Mouse (Mus musculus): Measurements from ENCODE around the gene Trp53i11. TPM values are rescaled to one million over a fixed set of nuclear protein-coding genes. Genes with fewer than 3 reads are reported as not detected.
A peak's percentile ranks its signal among the peaks of the same experiment; 100 is the strongest.

Trp53i11 gene
- total RNA-seq (2021), result 52.6 and 75.8 TPM in 2 replicates
- long read RNA-seq, transcript Trp53i11-202 (8 exons, 2,703 nt), result minor isoform, 11 of 73 reads
- long read RNA-seq, transcript Trp53i11-201 (8 exons, 2,654 nt), result major isoform, 16 of 73 reads
- long read RNA-seq, partial matches to known transcripts, result 21 of 73 reads
- long read RNA-seq, other reads (novel, unspliced or antisense), result 25 of 73 reads

GRCm38 (mm10) chr2:93187323-93187996, at the start of gene Trp53i11:
TSS of gene Trp53i11 (plus strand) at chr2:93187548.
- peak; percentile 94 for DNase-seq

DNA sequence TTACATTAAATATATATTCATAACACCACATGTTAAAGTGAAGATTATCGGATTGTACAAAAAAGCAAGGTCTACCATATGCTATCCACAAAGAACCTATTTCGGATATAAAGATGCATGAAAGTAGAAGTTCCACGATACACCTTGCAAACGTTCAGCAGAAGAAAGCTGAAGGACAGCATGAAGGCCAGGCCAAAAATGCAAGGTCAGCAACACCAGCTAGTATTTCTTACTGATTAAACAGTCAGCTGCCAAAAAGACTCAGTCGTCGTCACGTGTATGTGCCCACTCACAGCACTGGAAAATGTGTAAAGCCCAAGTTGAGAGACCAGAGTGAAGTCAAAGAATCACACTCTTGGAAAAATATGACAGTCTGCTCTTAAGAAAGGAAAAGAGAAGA, 47.9 kb upstream of the Trp53i11 start:
- no peak for DNase-seq

DNA sequence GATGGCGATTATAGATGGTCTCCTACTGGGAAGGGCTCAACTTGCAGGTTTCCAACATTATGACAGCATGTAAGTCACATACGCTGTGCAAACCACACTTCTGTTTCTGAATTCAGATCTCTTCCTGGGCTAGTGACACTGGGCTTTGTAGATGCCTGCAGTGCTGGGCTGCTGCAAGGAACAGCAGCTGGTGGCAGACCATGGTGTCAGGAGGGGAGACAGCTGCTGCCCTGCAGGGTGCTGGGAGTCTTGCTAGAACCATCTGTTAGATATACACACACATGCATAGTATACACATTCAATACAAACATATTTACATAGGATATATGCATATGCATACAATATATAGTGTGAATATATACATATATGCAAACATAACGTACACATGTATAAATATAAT, 46.0 kb upstream of the Trp53i11 start:
- DNase-seq, result no peak

DNA sequence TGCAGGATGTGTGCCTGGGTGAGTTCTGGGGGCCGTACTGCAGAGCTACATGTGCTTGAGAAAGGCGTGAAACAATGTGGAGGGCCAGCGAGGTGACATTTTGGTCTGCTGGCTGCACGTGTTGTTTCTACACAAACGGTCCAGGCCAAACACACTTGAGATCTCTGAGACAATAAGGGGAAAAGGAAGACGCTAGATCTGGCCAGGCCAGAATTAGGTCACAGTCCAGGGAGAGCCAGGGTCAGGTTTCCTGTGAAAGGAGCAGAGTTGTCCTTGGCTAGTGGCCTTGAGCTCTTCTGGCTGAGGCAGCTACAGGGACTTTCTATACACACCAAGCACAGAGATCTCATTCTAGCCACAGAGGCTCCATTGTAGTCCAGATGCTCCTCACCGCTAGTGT, 44.7 kb upstream of the Trp53i11 start:
- peak; percentile 43 for DNase-seq

DNA sequence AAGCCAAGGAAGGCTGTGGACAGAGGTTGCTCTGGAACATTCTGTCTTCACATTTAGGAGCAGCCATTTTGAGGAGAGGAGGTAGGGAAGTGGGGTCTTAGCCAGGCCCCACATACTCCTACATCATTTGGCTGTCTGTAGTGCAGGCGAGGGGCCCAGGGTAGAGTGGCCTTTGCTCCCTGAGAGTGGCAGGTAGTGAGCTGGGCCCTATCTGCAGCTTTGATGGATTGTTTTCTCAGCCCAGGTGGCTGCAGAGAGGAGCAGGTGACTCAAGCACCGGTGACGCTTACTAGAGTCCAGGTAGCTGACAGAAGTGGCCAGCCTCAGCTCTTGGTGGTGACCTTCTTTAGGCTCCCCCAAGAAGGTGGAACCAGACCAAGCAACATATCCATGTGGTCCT, 43.2 kb upstream of the Trp53i11 start:
- DNase-seq, result no peak

GRCm38 (mm10) chr2:93150009-93150408, 37.3 kb upstream of the Trp53i11 start:
- no peak for DNase-seq

DNA sequence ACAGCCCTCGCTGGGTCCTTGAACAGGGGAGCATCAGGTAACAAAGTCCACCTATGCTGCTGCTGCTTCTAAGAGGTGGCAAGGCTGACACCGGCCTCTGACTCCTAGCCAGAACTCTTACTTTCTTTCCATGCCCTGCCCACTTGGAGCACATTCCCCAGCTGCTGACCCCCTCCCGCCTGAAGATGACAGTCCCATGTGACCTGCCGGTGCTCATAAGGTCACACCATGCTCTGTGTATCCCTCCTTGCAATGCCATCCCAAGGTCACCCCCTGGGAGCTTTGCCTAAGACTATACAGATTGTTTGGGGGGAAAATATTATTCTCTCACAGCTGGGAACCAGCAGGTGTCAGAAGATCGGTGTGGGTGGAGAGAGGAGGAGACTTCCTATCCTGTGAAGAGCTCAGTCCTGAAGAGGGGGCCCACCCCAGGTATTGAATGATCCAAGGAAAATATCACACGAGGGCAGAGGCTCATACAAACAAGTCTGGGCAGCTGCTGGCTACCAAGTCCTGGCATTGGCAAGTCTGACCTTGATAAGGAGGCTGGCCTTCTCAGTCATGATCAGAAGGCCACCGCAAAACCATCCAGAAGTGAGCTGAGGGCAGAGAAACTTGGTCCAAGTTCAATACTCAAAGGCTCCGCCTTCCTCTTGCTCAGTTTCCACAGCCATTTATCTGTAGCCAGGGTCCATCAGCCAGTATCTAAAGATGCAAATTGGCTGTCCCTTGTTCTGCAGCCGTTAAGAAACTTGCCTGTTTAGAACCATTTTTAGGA, 36.5 kb upstream of the Trp53i11 start:
- DNase-seq, result no peak

- DNase-seq, result no peak
These were observed 35.2 kb upstream of the Trp53i11 start for GRCm38 (mm10) chr2:93152191-93152601.

GRCm38 (mm10) chr2:93152883-93153491, 34.4 kb upstream of the Trp53i11 start:
- DNase-seq, result peak; percentile 49

GRCm38 (mm10) chr2:93153833-93154232, 33.5 kb upstream of the Trp53i11 start:
- no peak for DNase-seq

DNA sequence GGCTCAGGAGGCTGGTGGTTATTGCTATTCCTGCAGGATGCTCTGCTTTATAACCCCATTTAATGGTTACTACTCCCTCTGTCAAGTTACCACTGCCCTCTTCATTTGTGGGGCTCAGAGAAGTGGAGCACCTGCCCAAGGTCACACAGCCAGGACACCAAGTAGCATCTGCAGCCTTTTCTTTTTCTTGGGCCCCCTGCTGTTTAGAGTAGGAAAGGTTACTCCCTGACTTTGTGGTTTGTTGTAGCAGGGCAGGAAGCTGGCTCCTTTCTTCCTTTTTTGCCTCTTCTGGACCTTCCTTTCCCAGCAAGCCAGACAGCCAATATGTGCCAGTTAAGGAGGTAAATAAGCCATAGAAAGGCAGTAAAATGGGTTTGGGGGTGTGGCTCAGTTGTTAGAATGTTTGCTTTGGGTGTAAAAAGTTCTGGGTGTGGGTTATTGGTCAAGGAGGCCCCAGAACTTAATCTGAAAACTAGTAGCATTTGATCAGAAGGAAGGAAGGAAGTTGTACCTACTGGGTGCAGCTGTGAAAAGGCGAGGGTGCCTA, 32.8 kb upstream of the Trp53i11 start:
- DNase-seq, result no peak

DNA sequence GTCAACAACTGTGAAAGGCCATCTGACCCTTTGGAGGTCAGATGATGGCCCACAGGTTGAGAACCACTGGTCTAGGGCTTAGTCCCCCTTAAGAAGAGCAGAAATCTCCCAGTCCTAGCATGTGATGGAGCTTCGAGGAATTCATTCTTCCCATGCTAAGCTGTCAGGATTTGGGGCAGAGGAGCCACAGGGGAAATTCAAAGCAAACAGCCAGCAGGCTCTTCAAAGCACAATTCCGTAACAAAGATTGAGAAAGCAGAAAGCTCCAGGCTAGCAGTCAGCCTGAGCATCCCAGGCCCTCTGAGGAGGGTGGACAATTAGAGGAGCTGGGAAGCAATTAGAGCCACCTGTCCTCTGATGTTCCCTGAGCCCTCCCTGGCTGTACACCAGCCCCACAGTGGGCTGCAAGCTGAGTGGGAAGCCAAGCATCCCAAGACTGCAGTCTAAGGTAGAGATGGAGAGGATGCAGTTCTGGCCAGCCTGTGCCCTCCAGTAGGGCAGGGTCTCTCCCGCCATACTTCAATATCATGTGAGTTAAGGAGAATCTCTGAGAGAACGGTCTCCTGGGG, 26.8 kb upstream of the Trp53i11 start:
- no peak for DNase-seq

GRCm38 (mm10) chr2:93161914-93162664, 25.3 kb upstream of the Trp53i11 start:
- DNase-seq, result no peak

DNA sequence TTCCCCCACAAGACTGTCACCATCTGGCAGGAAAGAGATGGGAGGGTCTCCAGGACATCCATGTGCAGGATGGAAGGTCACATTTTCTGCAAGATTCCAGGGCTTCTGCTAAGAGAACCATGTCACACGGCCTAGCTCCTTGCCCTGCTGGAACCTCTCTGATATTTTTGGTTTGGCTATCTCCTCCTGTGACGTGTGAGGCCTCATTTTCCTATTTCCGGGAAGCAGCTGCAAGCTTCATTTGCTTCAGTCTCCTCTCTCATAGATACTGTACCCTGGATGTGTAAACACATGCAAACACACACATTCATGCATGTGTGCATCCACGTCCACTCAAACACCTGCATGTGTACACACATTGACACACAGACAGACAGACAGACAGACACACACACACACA, 24.6 kb upstream of the Trp53i11 start:
- DNase-seq, result no peak

DNA sequence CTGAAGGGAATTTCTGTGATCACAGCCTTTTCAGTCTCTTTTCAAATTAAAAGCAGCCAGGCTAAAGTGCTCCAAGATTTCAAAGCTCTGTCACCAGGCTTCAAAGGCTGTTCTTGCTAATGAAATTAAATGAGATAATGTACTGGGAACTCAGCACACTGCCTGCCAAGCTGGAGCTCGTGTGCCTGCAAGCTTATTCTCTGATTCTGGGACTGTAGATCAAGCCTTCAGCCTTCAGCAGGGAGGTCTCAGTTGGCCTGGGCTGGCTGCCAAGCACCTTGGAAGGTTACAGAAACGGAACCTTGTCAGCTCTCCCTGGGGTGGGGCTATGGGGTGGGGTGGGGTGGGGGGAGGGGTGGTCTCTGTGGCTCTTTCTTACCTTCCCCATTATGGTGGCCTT, 24.0 kb upstream of the Trp53i11 start:
- DNase-seq, result peak; percentile 75

DNA sequence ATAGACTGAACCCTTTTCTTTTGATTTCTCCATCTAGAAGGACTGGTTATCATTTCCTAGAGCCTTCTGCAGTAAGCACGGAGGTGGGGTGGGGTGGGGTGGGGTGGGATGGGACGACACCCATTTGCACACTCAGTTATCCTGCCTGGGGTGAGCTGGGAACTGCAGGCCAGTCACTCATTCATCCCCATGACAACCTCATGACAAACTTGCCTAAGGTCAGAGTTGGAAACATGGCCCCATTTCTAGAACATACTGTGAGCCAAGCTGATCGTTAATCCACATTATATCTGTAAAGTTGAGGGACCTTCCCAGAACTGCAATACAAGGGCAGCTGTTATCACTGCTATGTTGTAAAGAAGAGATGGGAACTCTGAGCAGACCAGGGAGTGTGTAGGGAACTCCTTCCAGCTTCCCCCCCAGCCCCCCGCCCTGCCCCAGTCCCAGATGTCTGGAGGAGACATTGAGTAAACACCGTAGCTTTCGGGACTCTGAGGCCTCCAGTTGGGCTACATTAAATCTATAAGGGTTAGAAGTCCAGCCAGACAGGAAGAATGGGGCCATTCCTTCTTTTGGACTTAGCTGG, 23.5 kb upstream of the Trp53i11 start:
- no peak for DNase-seq

GRCm38 (mm10) chr2:93166295-93166694, 21.1 kb upstream of the Trp53i11 start:
- no peak for DNase-seq

- no peak for DNase-seq
These were observed 20.5 kb upstream of the Trp53i11 start for GRCm38 (mm10) chr2:93166734-93167406.

DNA sequence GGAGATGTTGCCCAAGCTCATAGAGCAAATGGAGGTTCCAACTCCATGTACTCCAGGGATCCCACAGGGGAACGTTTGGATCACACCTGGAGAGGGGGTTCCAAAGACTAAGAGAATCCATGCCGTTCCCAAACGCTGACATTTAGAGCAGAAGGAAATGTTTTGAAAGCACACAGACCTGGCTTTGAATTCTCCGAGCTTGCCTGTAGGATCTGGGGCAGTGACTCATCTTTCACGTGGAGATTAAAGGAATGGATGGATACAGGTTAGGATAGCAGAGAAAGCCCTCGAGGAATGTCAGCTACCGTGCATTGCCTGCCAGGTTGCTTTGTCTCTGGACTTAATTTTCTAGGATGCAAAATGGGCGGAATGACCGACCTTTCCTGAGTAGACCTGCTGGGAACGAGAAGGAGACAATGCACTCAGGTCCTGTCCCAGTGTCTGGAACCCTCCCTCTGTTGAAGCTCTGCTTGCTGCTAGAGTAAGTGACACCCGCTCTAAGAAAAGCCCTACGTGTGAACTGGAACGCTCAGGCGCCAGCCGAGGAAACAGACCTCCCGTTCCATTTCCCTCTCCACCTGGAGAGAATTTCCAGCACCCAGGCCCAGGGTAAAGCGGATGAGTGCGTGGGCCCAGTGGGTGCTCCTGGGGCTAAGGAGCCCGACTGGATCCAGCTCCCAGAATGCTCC, 17.0 kb upstream of the Trp53i11 start:
- no peak for DNase-seq

GRCm38 (mm10) chr2:93170845-93171200, 16.5 kb upstream of the Trp53i11 start:
- DNase-seq, result no peak
